Mouse (Mus musculus) limb, embryonic 14.5 days (tissue): ENCODE measurements around the gene Rps7. TPM values are rescaled to one million over a fixed set of nuclear protein-coding genes. Genes with fewer than 3 reads are reported as not detected.

ENCODE experiments used
- ATAC-seq: fragments of 200-750 bp; cut with Nextera tagmentation; 2 replicates; pipeline ENCODE4 v1.8.0; 2017; ENCODE audit warnings: low read depth, moderate number of reproducible peaks, moderate TSS enrichment; ENCODE audit not compliant: low FRiP score
- DNase-seq: peaks from one replicate; pipeline ENCODE4 v3.0.0-alpha.2; 2015; ENCODE audit warnings: low spot score
- H3K27ac ChIP-seq: fragments of 300-500 bp; sonication (generic); replicated peaks from 2 replicates; pipeline ENCODE4 v1.5.1; 2014; ENCODE audit warnings: low read depth, mild to moderate bottlenecking, low read length, moderate library complexity, mixed read lengths
- H3K27me3 ChIP-seq: fragments of 300-500 bp; sonication (generic); 2 replicates; pipeline ENCODE4 v1.6.1; 2014; ENCODE audit warnings: low read length, mixed read lengths; ENCODE audit not compliant: control insufficient read depth, insufficient read depth
- H3K36me3 ChIP-seq: fragments of 300-500 bp; sonication (generic); 2 replicates; pipeline ENCODE4 v1.6.1; 2014; ENCODE audit warnings: mild to moderate bottlenecking, low read length, moderate library complexity, mixed read lengths; ENCODE audit not compliant: control insufficient read depth, insufficient read depth
- H3K4me1 ChIP-seq: fragments of 300-500 bp; sonication (generic); 2 replicates; pipeline ENCODE4 v1.6.1; 2014; ENCODE audit warnings: antibody characterized with exemption, low read length, mixed read lengths; ENCODE audit not compliant: control insufficient read depth, insufficient read depth
- H3K4me2 ChIP-seq: fragments of 300-500 bp; sonication (generic); replicated peaks from 2 replicates; pipeline ENCODE4 v1.6.1; 2014; ENCODE audit warnings: low read depth, mild to moderate bottlenecking, low read length, moderate library complexity; ENCODE audit not compliant: severe bottlenecking
- H3K4me3 ChIP-seq: fragments of 300-500 bp; sonication (generic); replicated peaks from 2 replicates; pipeline ENCODE4 v1.5.1; 2014; ENCODE audit warnings: low read length
- H3K9ac ChIP-seq: fragments of 300-500 bp; sonication (generic); 2 replicates; pipeline ENCODE4 v1.6.1; 2014; ENCODE audit warnings: mild to moderate bottlenecking, low read depth, low read length, moderate library complexity; ENCODE audit not compliant: severe bottlenecking
- H3K9me3 ChIP-seq: fragments of 300-500 bp; sonication (generic); 2 replicates; pipeline ENCODE4 v1.6.1; 2016; ENCODE audit warnings: low read length; ENCODE audit not compliant: control insufficient read depth
- POLR2A ChIP-seq: fragments of 200-500 bp; IDR thresholded peaks from 2 replicates; pipeline ENCODE4 v1.8.0; 2012; ENCODE audit warnings: inconsistent platforms, mild to moderate bottlenecking, moderate library complexity, borderline replicate concordance; ENCODE audit not compliant: insufficient read depth, insufficient read length; ENCODE audit errors: extremely low read depth
- WGBS: fragments of 180-500 bp; shearing (Covaris S2); extraction: QIAGEN DNeasy Blood & Tissue Kit; methylation state at CpG from one replicate; pipeline ENCODE4 v1.1.7; 2014; 5-methylcytosine and 5-hydroxymethylcytosine counted together
- polyA plus RNA-seq, 2 experiments: library from polyadenylated mRNA; depleted of rRNA in 1 of 2; stranded (reverse) in 1 of 2; unstranded in 1 of 2; fragments of >200 nt; fragmentation: Nextera tagmentation in 1 of 2; extraction: Ambion mirVana in 1 of 2; gene quantifications; 2 replicates each; pipeline versions ENCODE4 v1.2.1 to v1.2.3; 2012 to 2014

The Rps7 gene
- polyA plus RNA-seq (2012; rRNA removed) (876 and 1,182 TPM in 2 replicates), polyA plus RNA-seq (2014; fragmentation: Nextera tagmentation; extraction: Ambion mirVana) (1,044 and 1,048 TPM in 2 replicates)

DNA sequence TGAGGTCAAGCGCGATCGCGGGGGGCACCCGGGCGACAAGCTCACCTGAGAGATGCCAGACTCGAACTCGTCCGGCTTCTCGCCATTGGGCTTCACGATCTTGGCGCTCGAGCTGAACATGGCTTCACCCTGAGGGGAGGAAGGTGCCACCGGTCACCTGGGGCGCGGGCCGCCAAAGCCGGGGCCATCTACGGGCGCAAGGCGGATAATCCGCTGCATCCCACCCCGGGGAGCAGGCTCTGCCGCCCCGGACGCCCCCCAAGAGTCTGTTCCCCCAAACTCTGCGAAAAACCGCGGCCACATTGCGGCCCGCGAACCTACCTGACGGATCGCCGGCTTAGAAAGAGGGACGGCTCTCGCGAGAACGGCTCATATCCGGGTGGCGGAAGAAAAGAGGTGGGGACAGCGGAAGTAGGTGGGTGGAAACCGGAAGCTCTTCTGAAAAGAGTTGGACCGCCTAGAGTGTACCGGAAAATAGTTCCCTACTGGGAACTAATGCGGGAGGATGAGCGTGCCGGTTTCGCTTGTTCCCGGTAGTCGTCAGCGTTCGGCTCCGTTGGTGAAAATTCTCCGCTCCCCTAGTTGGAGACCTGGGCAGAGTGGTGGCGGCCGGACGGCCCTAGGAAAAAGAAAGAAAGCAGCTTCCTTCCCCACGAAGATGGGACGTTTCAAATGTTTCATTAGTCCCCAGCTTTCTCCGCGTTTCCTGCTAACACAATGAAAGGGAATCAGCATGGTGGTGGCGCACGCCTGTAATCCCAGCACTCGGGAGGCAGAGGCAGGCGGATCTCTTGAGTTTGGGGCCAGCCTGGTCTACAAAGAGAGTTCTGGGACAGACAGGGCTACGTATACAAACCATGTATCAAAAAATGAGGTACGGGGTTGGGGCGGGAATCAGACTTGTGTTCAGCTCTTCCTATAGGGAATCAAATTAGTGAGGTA lies at the start of gene Rps7:
Rps7 (minus strand) TSS at position 419 of the 942 bp plus-strand sequence.
- Histone ChIP-seq H3K27me3 (no peaks in the 10 kb centered on the region), H3K36me3 (peaks cover 39% of the 10 kb centered on the region), H3K4me3 (peak within 1 kb of the TSS; percentile 83), H3K9me3 (no peaks in the 10 kb centered on the region), H3K4me2 (peak within 1 kb of the TSS; percentile 82), H3K9ac (peak within 1 kb of the TSS; percentile 95), H3K4me1 (peaks cover 5% of the 10 kb centered on the region), H3K27ac (peak within 1 kb of the TSS; percentile 92)
- DNase-seq, result peak; percentile 96
- ATAC-seq, result peak; percentile 98
- 6% methylated on average over 69 of the region's 69 CpGs for WGBS
- peak; percentile 82; the same call in 1 of the 2 replicates for TF ChIP-seq POLR2A

DNA sequence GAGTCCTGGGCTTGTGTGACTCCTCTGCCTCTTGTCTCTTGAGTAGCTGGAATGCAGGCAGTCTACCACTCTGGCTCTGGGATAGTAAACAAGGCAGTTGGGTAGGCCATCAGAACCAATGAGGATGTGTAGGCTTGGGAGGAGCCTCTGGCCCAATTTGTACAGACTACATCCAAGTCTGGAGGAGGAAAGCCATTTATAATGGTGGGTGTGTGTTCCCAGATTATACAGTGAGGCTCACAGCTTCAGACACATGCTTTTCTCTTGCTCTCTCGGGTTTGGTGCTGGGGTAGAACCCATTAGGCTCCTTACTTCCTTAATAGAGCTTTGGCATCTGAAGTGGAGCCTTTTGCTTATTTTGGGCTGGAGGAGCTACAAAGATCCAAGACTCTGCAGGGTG lies 48.9 kb upstream of the Rps7 start:
- TF ChIP-seq POLR2A, result no peak
- Histone ChIP-seq H3K4me3 (no peak overlapping the region), H3K4me2 (no peak overlapping the region), H3K4me1 (no peaks in the 10 kb centered on the region), H3K27ac (no peak overlapping the region), H3K9me3 (no peaks in the 10 kb centered on the region), H3K9ac (no peak overlapping the region), H3K36me3 (peaks cover 27% of the 10 kb centered on the region), H3K27me3 (no peaks in the 10 kb centered on the region)
- 86% methylated on average over 1 of the region's 1 CpGs for WGBS
- DNase-seq (no peak), ATAC-seq (no peak)

DNA sequence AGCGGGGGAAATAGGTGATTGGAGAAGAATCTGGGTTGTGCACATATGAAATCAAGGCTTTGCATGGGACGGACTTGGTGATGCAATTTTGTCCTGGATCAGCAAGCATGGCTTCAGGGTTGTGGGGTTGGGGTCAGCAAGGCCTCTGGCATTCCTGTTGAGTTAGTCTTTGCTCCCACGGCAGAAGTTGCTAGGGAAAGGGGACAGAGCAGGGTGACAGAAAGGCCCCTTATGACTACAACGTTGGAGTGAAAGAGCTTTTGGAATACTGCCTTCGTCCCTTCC lies 40.1 kb upstream of the Rps7 start:
- 62% methylated on average over 5 of the region's 5 CpGs for WGBS
- ATAC-seq, result no peak

DNA sequence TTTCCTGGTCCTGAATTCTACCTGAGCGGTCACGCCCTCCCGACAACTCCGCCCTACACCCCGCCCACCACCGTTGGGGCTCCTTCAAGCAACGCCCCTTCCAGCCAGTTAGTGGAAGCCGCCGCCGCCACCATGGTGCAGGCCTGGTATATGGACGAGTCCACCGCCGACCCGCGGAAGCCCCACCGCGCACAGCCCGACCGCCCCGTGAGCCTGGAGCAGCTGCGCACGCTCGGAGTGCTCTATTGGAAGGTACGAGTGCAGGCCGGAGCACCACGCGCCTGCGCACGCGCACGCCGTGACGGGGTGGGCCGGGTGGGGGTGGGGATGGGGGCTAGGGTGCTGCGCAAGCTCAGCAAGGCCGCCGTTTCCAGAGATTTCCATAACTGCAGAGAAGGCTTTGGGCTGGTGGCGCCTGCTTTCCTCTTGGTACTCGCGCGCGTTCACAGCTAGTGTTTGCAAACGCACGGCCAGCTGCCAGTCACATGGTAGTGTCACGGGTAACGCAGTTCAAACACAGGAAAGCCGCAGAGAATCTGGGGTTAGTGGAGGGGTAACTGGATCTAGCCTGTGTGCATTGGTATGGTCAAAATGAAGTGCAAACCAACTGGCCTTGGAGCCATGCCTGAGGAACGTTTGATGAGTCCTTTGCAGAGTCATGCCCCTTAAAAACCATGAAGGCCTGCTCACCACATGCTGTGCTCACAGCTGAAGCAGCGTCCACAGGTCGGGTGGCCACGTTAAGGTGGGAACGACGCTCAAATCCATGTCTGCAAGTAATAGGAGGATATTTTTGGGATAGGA lies 39.6 kb upstream of the Rps7 start, which contains the start of gene Adi1:
Adi1 (plus strand) TSS at position 111 of the 804 bp plus-strand sequence.
- H3K27ac ChIP-seq, result peak within 1 kb of the TSS; percentile 94
- peaks cover 12% of the 10 kb centered on the region; the same call in 1 of the 2 replicates for H3K36me3 ChIP-seq
- no peaks in the 10 kb centered on the region for H3K27me3 ChIP-seq
- H3K9me3 ChIP-seq, result no peaks in the 10 kb centered on the region
- peak within 1 kb of the TSS; percentile 51 for H3K4me3 ChIP-seq
- H3K4me1 ChIP-seq, result peaks cover 9% of the 10 kb centered on the region
- ATAC-seq, result peak; percentile 95
- peak within 1 kb of the TSS; percentile 68 for H3K4me2 ChIP-seq
- peak; percentile 84 for DNase-seq
- 2% methylated on average over 51 of the region's 53 CpGs for WGBS
- H3K9ac ChIP-seq, result peak within 1 kb of the TSS; percentile 67
- peak; percentile 74; the same call in 1 of the 2 replicates for TF ChIP-seq POLR2A

More for the DNA sequence above, 40.1 kb upstream of the Rps7 start:
- H3K9me3 ChIP-seq, result no peaks in the 10 kb centered on the region
- peak overlapping the region; percentile 94 for H3K27ac ChIP-seq
- H3K9ac ChIP-seq, result peak overlapping the region; percentile 67
- peaks cover 18% of the 10 kb centered on the region; the same call in 1 of the 2 replicates for H3K36me3 ChIP-seq
- peaks cover 9% of the 10 kb centered on the region for H3K4me1 ChIP-seq
- H3K27me3 ChIP-seq, result no peaks in the 10 kb centered on the region
- H3K4me2 ChIP-seq, result peak overlapping the region; percentile 68
- no peak for TF ChIP-seq POLR2A
- DNase-seq, result no peak
- peak overlapping the region; percentile 51 for H3K4me3 ChIP-seq
